Mouse (Mus musculus): ENCODE results near the gene Dpp6. TPM values are rescaled to one million over a fixed set of nuclear protein-coding genes. Genes with fewer than 3 reads are reported as not detected.

Dpp6 gene
- polyA plus RNA-seq, 1 experiment from 2014 or later = 4.5 TPM

DNA sequence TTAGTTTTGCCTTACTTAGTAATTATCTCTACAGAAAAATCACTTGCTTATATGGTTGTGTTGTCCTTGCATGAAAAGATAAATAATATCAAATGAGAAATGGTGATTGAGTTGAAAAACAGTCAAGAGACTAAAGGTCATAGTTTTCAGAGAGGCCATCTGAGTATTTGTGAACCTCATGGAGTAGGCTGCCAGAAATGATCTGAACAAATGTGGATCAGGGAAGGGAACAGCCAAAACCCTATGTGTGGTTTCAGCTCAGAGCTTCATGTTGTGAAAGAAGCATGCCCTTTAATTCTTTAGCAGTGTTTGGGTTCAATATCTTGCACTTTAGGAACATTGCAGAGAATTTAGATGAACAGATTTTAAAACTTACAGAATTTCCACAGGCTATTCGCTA lies 458.9 kb downstream of the Dpp6 start:
- no peak overlapping the region for H3K4me2 ChIP-seq (ENCODE audit: low read depth, low read length)
- 83% methylated on average over 1 of the region's 1 CpGs for WGBS
- H3K36me3 ChIP-seq (replicated peaks; ENCODE audit: control insufficient read depth, insufficient read depth, low read depth, low read length) = no peaks in the 10 kb centered on the region
- no peaks in the 10 kb centered on the region for H3K27me3 ChIP-seq (ENCODE audit: control insufficient read depth, insufficient read depth, low read length)
- H3K27ac ChIP-seq (replicated peaks; ENCODE audit: low read depth, low read length) = no peak overlapping the region
- DNase-seq (ENCODE audit: low spot score) = no peak
- H3K4me3 ChIP-seq (ENCODE audit: low read depth, low read length) = no peak overlapping the region
- ATAC-seq (replicated peaks; ENCODE audit: insufficient number of reproducible peaks, low FRiP score, low TSS enrichment, low read depth) = no peak
- H3K4me1 ChIP-seq (ENCODE audit: control insufficient read depth, insufficient read depth, low read length) = no peaks in the 10 kb centered on the region
- H3K9me3 ChIP-seq (replicated peaks; ENCODE audit: control insufficient read depth, low read length) = no peaks in the 10 kb centered on the region
- H3K9ac ChIP-seq (replicated peaks; ENCODE audit: low read length) = no peak overlapping the region

DNA sequence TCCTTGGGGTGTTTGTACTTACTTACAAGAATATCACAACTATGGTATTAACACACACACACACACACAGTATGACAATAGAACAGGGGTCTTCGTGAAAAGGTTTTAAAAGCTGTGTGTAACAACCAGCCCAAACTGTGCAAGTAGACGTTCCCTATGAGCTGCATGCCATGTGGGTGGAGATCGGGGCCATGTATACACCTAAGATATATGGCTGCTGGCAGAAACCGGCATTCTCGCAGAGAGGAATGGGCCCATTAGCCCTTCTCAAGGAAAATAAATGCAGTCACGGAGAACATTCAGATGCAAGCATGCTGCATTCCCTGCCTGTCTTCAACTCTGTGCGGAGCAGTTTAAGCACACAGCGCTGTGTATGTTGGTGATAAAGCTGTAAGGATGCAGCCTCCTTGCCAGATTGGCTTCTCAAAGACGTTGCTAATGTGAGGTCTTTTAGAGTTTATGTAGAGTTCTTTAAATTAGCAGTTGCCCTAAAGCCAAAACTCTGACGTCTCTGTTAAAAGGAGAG lies 461.2 kb downstream of the Dpp6 start:
- no peaks in the 10 kb centered on the region for H3K36me3 ChIP-seq (replicated peaks; ENCODE audit: control insufficient read depth, insufficient read depth, low read depth, low read length)
- no peak overlapping the region for H3K9ac ChIP-seq (replicated peaks; ENCODE audit: low read length)
- H3K4me2 ChIP-seq (ENCODE audit: low read depth, low read length) = no peak overlapping the region
- no peaks in the 10 kb centered on the region for H3K4me1 ChIP-seq (ENCODE audit: control insufficient read depth, insufficient read depth, low read length)
- WGBS = 83% methylated on average over 10 of the region's 10 CpGs
- no peak overlapping the region for H3K27ac ChIP-seq (replicated peaks; ENCODE audit: low read depth, low read length)
- DNase-seq (ENCODE audit: low spot score) = no peak
- no peaks in the 10 kb centered on the region for H3K9me3 ChIP-seq (replicated peaks; ENCODE audit: control insufficient read depth, low read length)
- no peaks in the 10 kb centered on the region for H3K27me3 ChIP-seq (ENCODE audit: control insufficient read depth, insufficient read depth, low read length)
- ATAC-seq (replicated peaks; ENCODE audit: insufficient number of reproducible peaks, low FRiP score, low TSS enrichment, low read depth) = no peak
- no peak overlapping the region for H3K4me3 ChIP-seq (ENCODE audit: low read depth, low read length)

DNA sequence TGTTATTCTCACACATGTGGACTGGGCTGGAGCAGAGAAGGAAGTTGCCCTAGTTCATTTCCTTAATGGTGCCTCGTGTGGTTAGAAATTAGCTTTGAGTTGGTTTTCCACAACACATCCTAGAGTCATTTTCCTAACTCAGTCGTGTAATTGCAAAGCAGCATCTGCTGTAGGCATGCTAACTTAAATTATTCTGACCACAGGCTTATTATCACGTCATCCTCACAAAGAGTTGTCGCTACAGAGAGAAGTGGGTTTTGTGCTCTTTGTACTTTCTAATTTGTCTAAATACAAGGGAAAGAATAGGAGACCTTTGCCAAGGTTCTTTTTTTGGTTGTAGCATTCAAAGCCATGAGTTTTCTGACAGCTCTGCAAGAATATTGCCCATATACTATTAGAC lies 469.9 kb downstream of the Dpp6 start:
- ATAC-seq (replicated peaks; ENCODE audit: insufficient number of reproducible peaks, low FRiP score, low TSS enrichment, low read depth) (no peak), DNase-seq (ENCODE audit: low spot score) (no peak)
- H3K4me3 ChIP-seq (ENCODE audit: low read depth, low read length) = no peak overlapping the region
- H3K4me2 ChIP-seq (ENCODE audit: low read depth, low read length) = no peak overlapping the region
- H3K9me3 ChIP-seq (replicated peaks; ENCODE audit: control insufficient read depth, low read length) = no peaks in the 10 kb centered on the region
- H3K9ac ChIP-seq (replicated peaks; ENCODE audit: low read length) = no peak overlapping the region
- H3K36me3 ChIP-seq (replicated peaks; ENCODE audit: control insufficient read depth, insufficient read depth, low read depth, low read length) = no peaks in the 10 kb centered on the region
- H3K27me3 ChIP-seq (ENCODE audit: control insufficient read depth, insufficient read depth, low read length) = no peaks in the 10 kb centered on the region
- H3K4me1 ChIP-seq (ENCODE audit: control insufficient read depth, insufficient read depth, low read length) = no peaks in the 10 kb centered on the region
- H3K27ac ChIP-seq (replicated peaks; ENCODE audit: low read depth, low read length) = no peak overlapping the region
- WGBS = 58% methylated on average over 4 of the region's 4 CpGs

DNA sequence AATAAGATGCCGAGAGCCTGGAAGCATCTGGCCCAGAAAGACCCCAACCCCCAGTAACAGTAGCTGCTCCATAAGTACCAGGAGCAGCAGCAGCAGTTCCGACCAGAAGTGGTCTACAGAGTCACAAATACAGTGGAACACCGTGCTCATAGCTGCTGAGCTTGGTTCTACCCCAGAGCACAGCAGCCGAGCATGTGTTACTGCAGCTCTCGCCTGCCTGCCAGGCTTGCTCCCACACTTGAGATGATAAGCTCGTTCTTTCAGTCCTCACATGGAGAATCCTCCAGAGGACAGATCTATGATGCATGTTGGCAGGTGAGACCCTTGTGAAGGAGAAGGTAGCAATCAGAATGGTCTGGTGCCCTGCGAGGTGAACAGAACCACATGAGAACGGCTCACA lies 474.4 kb downstream of the Dpp6 start:
- Histone ChIP-seq H3K4me2 (ENCODE audit: low read depth, low read length) (no peak overlapping the region), H3K4me3 (ENCODE audit: low read depth, low read length) (no peak overlapping the region), H3K9ac (replicated peaks; ENCODE audit: low read length) (no peak overlapping the region), H3K36me3 (replicated peaks; ENCODE audit: control insufficient read depth, insufficient read depth, low read depth, low read length) (no peaks in the 10 kb centered on the region), H3K27ac (replicated peaks; ENCODE audit: low read depth, low read length) (no peak overlapping the region), H3K4me1 (ENCODE audit: control insufficient read depth, insufficient read depth, low read length) (no peaks in the 10 kb centered on the region), H3K9me3 (replicated peaks; ENCODE audit: control insufficient read depth, low read length) (no peaks in the 10 kb centered on the region), H3K27me3 (ENCODE audit: control insufficient read depth, insufficient read depth, low read length) (no peaks in the 10 kb centered on the region)
- no peak for ATAC-seq (replicated peaks; ENCODE audit: insufficient number of reproducible peaks, low FRiP score, low TSS enrichment, low read depth)
- 89% methylated on average over 8 of the region's 8 CpGs for WGBS
- no peak for DNase-seq (ENCODE audit: low spot score)

DNA sequence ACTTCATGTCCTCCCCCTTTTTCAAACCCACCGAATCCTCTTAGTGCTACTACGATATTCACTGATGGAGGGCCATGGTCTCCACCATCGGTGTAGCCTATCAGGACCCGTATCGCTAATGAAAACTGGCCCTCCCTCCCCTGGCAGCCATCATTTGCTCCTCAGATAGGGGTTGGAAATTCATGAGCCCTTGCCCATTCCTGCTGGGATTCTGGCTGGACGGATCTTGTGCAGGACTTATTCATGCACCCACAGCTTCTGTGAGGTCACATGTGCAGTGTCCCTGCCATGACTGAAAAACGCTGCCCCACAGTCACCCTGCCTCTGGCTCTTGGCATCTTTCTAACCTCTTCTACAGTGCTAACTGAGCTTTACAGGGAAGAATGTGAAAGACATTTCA lies 475.2 kb downstream of the Dpp6 start:
- no peaks in the 10 kb centered on the region for H3K27me3 ChIP-seq (ENCODE audit: control insufficient read depth, insufficient read depth, low read length)
- no peak overlapping the region for H3K9ac ChIP-seq (replicated peaks; ENCODE audit: low read length)
- H3K9me3 ChIP-seq (replicated peaks; ENCODE audit: control insufficient read depth, low read length) = no peaks in the 10 kb centered on the region
- H3K27ac ChIP-seq (replicated peaks; ENCODE audit: low read depth, low read length) = no peak overlapping the region
- H3K4me1 ChIP-seq (ENCODE audit: control insufficient read depth, insufficient read depth, low read length) = no peaks in the 10 kb centered on the region
- no peaks in the 10 kb centered on the region for H3K36me3 ChIP-seq (replicated peaks; ENCODE audit: control insufficient read depth, insufficient read depth, low read depth, low read length)
- H3K4me3 ChIP-seq (ENCODE audit: low read depth, low read length) = no peak overlapping the region
- ATAC-seq (replicated peaks; ENCODE audit: insufficient number of reproducible peaks, low FRiP score, low TSS enrichment, low read depth) (no peak), DNase-seq (ENCODE audit: low spot score) (no peak)
- H3K4me2 ChIP-seq (ENCODE audit: low read depth, low read length) = no peak overlapping the region
- WGBS = 92% methylated on average over 7 of the region's 7 CpGs

DNA sequence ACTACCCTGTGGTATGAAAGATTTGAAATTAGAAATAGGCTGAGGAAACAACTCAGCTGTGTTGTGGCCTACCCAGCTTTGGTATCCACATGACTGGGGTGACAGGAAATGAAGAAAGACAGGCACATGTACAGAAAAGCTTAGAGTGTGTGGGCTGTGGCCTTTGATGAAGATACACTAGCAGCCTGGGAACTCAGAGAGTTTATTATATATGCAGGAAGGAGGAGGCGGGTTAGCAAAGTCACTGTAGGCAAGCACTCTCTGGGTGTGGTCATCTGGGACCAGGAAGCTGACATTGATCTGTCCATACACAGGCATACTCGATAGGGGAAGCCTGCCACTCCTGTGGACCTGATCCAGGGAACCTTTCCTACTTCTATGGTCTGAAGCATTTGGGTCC lies 487.1 kb downstream of the Dpp6 start:
- ATAC-seq (replicated peaks; ENCODE audit: insufficient number of reproducible peaks, low FRiP score, low TSS enrichment, low read depth) = no peak

DNA sequence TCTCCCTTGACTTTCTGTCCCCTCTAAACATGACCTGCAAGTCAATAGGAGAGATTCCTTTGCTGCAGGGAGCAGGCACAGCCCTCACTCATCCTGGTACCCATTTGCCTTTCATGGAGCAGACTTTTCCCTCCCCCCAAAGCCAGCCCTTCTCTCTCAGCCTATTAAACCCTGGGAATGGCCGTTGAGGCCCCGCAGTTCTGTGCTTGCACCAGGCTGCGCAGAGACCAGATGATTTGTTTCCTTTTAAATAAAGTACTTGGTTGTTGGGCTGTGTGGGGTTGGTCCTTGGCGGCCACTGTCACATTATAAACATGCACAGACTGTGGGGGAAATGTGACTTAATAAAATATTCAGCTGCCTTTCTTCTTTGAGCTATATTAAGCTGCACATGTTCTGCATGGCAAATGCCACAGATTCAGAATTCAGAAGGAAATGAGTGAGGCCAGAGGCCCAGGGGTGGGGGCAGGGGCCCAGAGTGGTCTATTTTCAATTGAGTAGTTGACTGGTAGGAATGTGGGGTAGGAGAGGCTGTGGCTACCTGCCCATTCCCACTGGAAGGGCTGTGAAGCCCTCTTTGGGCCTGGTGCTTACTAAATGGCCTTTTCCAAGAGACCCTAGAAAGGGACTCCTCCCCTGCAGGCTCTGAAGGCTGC lies 489.6 kb downstream of the Dpp6 start:
- Histone ChIP-seq H3K9me3 (replicated peaks; ENCODE audit: control insufficient read depth, low read length) (no peaks in the 10 kb centered on the region), H3K27me3 (ENCODE audit: control insufficient read depth, insufficient read depth, low read length) (no peaks in the 10 kb centered on the region), H3K4me1 (ENCODE audit: control insufficient read depth, insufficient read depth, low read length) (no peaks in the 10 kb centered on the region), H3K27ac (replicated peaks; ENCODE audit: low read depth, low read length) (no peak overlapping the region), H3K4me3 (ENCODE audit: low read depth, low read length) (no peak overlapping the region), H3K36me3 (replicated peaks; ENCODE audit: control insufficient read depth, insufficient read depth, low read depth, low read length) (no peaks in the 10 kb centered on the region), H3K9ac (replicated peaks; ENCODE audit: low read length) (no peak overlapping the region), H3K4me2 (ENCODE audit: low read depth, low read length) (no peak overlapping the region)
- 62% methylated on average over 4 of the region's 4 CpGs for WGBS
- DNase-seq (ENCODE audit: low spot score) (no peak), ATAC-seq (replicated peaks; ENCODE audit: insufficient number of reproducible peaks, low FRiP score, low TSS enrichment, low read depth) (no peak)

More for the DNA sequence above, 487.1 kb downstream of the Dpp6 start:
- no peaks in the 10 kb centered on the region for H3K27me3 ChIP-seq (ENCODE audit: control insufficient read depth, insufficient read depth, low read length)
- no peak overlapping the region for H3K9ac ChIP-seq (replicated peaks; ENCODE audit: low read length)
- no peak overlapping the region for H3K4me3 ChIP-seq (ENCODE audit: low read depth, low read length)
- no peaks in the 10 kb centered on the region for H3K4me1 ChIP-seq (ENCODE audit: control insufficient read depth, insufficient read depth, low read length)
- DNase-seq (ENCODE audit: low spot score) = no peak
- no peaks in the 10 kb centered on the region for H3K36me3 ChIP-seq (replicated peaks; ENCODE audit: control insufficient read depth, insufficient read depth, low read depth, low read length)
- H3K9me3 ChIP-seq (replicated peaks; ENCODE audit: control insufficient read depth, low read length) = no peaks in the 10 kb centered on the region
- no peak overlapping the region for H3K4me2 ChIP-seq (ENCODE audit: low read depth, low read length)
- H3K27ac ChIP-seq (replicated peaks; ENCODE audit: low read depth, low read length) = no peak overlapping the region
- 76% methylated on average over 2 of the region's 2 CpGs for WGBS

DNA sequence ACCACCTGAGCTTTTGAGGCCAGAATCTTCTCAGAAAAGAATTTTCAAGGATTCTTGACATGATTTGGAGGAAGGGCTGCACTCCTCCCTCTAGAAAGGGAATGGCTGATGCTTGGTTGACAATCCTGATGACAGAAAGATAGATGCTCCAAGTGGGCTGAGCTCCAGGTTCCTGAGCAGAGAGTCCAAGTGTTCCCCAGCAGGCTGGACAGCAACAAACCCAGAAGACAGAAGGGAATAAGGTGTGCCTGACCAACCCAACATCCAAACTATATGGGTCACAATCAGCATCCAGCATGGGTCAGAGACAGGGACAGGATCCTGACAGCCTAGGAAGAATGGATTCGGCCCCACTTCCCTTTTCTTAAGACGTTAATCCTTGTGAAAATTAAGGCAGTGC lies 493.2 kb downstream of the Dpp6 start:
- no peak overlapping the region for H3K9ac ChIP-seq (replicated peaks; ENCODE audit: low read length)
- no peak for ATAC-seq (replicated peaks; ENCODE audit: insufficient number of reproducible peaks, low FRiP score, low TSS enrichment, low read depth)
- H3K27me3 ChIP-seq (ENCODE audit: control insufficient read depth, insufficient read depth, low read length) = no peaks in the 10 kb centered on the region
- H3K4me2 ChIP-seq (ENCODE audit: low read depth, low read length) = no peak overlapping the region
- H3K9me3 ChIP-seq (replicated peaks; ENCODE audit: control insufficient read depth, low read length) = no peaks in the 10 kb centered on the region
- 62% methylated on average over 2 of the region's 2 CpGs for WGBS
- H3K36me3 ChIP-seq (replicated peaks; ENCODE audit: control insufficient read depth, insufficient read depth, low read depth, low read length) = no peaks in the 10 kb centered on the region
- H3K4me1 ChIP-seq (ENCODE audit: control insufficient read depth, insufficient read depth, low read length) = no peaks in the 10 kb centered on the region
- H3K4me3 ChIP-seq (ENCODE audit: low read depth, low read length) = no peak overlapping the region
- no peak for DNase-seq (ENCODE audit: low spot score)
- no peak overlapping the region for H3K27ac ChIP-seq (replicated peaks; ENCODE audit: low read depth, low read length)
